Mouse (Mus musculus) cortical plate, adult 2 months (tissue): Measurements from ENCODE around the gene Dab1. TPM values are rescaled to one million over a fixed set of nuclear protein-coding genes. Genes with fewer than 3 reads are reported as not detected.

Experiments used
- H3K27ac ChIP-seq: fragments of 200-500 bp; 2 replicates; pipeline ENCODE4 v1.5.1; 2012; ENCODE audit warnings: low read length, control low read depth, inconsistent platforms; ENCODE audit not compliant: insufficient read depth
- H3K4me1 ChIP-seq: fragments of 200-500 bp; 2 replicates; pipeline ENCODE4 v1.6.1; 2011; ENCODE audit warnings: low read length; ENCODE audit not compliant: control insufficient read depth, insufficient read depth
- H3K4me3 ChIP-seq: fragments of 200-500 bp; 2 replicates; pipeline ENCODE4 v1.5.1; 2011; ENCODE audit warnings: mild to moderate bottlenecking, low read length, control low read depth; ENCODE audit not compliant: insufficient read depth
- CTCF ChIP-seq: fragments of 200-500 bp; IDR thresholded peaks from 2 replicates; pipeline ENCODE4 v1.5.1; 2011; ENCODE audit warnings: mild to moderate bottlenecking, control low read depth, low read length; ENCODE audit not compliant: insufficient read depth; ENCODE audit errors: extremely low read depth
- POLR2A ChIP-seq: fragments of 200-500 bp; IDR thresholded peaks from 2 replicates; pipeline ENCODE4 v1.6.1; 2011; ENCODE audit warnings: mild to moderate bottlenecking, low read length, control low read depth; ENCODE audit not compliant: insufficient read depth; ENCODE audit errors: extremely low read depth
- polyA plus RNA-seq: library from polyadenylated mRNA; depleted of rRNA; stranded (reverse); fragments of >200 nt; gene quantifications from 2 replicates; pipeline ENCODE4 v1.2.3, GENCODE M21; 2012

Gene Dab1
- polyA plus RNA-seq, 1 experiment, result 42.9 TPM

GRCm38 (mm10) chr4:103715568-103715967 lies 96.4 kb downstream of the Dab1 start:
- H3K4me3 ChIP-seq, result no peak overlapping the region
- H3K27ac ChIP-seq, result no peak overlapping the region
- TF ChIP-seq CTCF (no peak), POLR2A (no peak)
- peaks cover 1% of the 10 kb centered on the region; the same call in 1 of the 2 replicates for H3K4me1 ChIP-seq

GRCm38 (mm10) chr4:103722738-103723137 lies 103.6 kb downstream of the Dab1 start:
- H3K4me1 ChIP-seq, result peaks cover 3% of the 10 kb centered on the region; the same call in 1 of the 2 replicates
- TF ChIP-seq POLR2A, result no peak
- no peak for TF ChIP-seq CTCF
- H3K27ac ChIP-seq, result no peak overlapping the region
- H3K4me3 ChIP-seq, result no peak overlapping the region

GRCm38 (mm10) chr4:103726486-103726885 lies 107.3 kb downstream of the Dab1 start:
- Histone ChIP-seq H3K4me1 (peaks cover 3% of the 10 kb centered on the region; the same call in 1 of the 2 replicates), H3K27ac (no peak overlapping the region), H3K4me3 (no peak overlapping the region)
- no peak for TF ChIP-seq POLR2A

GRCm38 (mm10) chr4:103737185-103737584 lies 118.0 kb downstream of the Dab1 start:
- Histone ChIP-seq H3K4me3 (no peak overlapping the region), H3K4me1 (peaks cover 4% of the 10 kb centered on the region), H3K27ac (no peak overlapping the region)
- no peak for TF ChIP-seq CTCF
- no peak for TF ChIP-seq POLR2A

GRCm38 (mm10) chr4:103751249-103751855 lies 132.2 kb downstream of the Dab1 start:
- Histone ChIP-seq H3K4me1 (no peaks in the 10 kb centered on the region), H3K27ac (no peak overlapping the region), H3K4me3 (no peak overlapping the region)
- no peak for TF ChIP-seq POLR2A
- TF ChIP-seq CTCF, result peak; percentile 30; the same call in 1 of the 2 replicates

GRCm38 (mm10) chr4:103754561-103754960 lies 135.4 kb downstream of the Dab1 start:
- H3K4me1 ChIP-seq, result peaks cover 4% of the 10 kb centered on the region
- TF ChIP-seq POLR2A, result no peak
- TF ChIP-seq CTCF, result no peak
- no peak overlapping the region for H3K27ac ChIP-seq
- no peak overlapping the region for H3K4me3 ChIP-seq

GRCm38 (mm10) chr4:103757241-103757640 lies 138.1 kb downstream of the Dab1 start:
- H3K4me3 ChIP-seq, result no peak overlapping the region
- no peak overlapping the region for H3K27ac ChIP-seq
- TF ChIP-seq POLR2A, result no peak
- TF ChIP-seq CTCF, result no peak
- peaks cover 8% of the 10 kb centered on the region for H3K4me1 ChIP-seq

GRCm38 (mm10) chr4:103762416-103762815 lies 143.3 kb downstream of the Dab1 start:
- H3K4me3 ChIP-seq, result no peak overlapping the region
- no peak overlapping the region for H3K27ac ChIP-seq
- no peak for TF ChIP-seq POLR2A
- TF ChIP-seq CTCF, result no peak
- H3K4me1 ChIP-seq, result peaks cover 8% of the 10 kb centered on the region

GRCm38 (mm10) chr4:103775712-103776111 lies 156.6 kb downstream of the Dab1 start:
- Histone ChIP-seq H3K4me1 (no peaks in the 10 kb centered on the region), H3K27ac (no peak overlapping the region), H3K4me3 (no peak overlapping the region)
- TF ChIP-seq CTCF (no peak), POLR2A (no peak)

- TF ChIP-seq POLR2A (no peak), CTCF (no peak)
- Histone ChIP-seq H3K4me1 (0 out of 2 replicates have a peak, but pooled peaks cover 1% of the 10 kb centered on the region), H3K4me3 (no peak overlapping the region), H3K27ac (no peak overlapping the region)
These were observed 162.2 kb downstream of the Dab1 start for GRCm38 (mm10) chr4:103781398-103781797.
